Mouse (Mus musculus): Measurements from ENCODE around the gene Adcy6.

Adcy6 gene

DNA sequence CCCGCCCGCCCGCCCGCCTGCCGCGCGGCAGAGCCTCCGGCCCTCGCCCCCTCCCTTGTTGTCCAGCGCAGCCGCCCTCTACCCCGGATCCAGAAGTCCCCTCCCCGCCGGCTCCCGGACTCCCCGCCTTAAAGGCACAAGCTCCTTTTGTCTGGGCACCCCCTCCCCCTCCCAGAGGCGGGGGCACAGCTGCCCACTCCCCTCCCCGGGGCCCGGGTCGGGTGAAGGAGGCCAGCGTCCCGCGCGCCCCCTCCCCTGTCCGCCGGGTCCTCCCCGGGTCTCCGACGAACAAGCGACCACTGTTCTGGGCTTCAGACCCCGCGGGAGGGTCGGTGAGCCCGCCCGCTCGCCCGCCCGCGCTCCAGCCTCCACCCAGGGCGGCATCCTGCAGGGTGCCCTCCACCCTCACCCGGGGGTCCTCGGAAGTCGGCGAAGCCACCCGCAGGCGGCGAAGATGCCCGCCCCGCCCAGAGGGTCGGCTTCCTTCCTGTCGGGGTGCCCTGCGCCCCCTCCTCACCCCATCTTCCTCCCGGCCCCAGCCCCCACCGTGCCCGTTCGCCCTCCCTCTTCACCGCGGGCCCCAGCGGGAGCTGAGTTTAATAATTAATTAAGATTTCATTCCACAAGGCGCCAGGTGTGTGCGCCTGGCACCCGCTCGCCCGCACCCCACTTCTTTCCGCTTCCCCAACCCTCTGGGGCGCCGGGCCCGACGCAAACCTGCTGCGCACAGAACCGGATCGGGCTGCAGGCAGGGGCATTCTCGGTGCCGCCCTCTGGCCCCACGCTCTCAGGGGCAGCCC is at the start of gene Adcy6:
Gene Adcy6, minus strand, starts transcription at position 746 of the 800 bp plus-strand sequence.
- peak; percentile 74 to 78 for DNase-seq

DNA sequence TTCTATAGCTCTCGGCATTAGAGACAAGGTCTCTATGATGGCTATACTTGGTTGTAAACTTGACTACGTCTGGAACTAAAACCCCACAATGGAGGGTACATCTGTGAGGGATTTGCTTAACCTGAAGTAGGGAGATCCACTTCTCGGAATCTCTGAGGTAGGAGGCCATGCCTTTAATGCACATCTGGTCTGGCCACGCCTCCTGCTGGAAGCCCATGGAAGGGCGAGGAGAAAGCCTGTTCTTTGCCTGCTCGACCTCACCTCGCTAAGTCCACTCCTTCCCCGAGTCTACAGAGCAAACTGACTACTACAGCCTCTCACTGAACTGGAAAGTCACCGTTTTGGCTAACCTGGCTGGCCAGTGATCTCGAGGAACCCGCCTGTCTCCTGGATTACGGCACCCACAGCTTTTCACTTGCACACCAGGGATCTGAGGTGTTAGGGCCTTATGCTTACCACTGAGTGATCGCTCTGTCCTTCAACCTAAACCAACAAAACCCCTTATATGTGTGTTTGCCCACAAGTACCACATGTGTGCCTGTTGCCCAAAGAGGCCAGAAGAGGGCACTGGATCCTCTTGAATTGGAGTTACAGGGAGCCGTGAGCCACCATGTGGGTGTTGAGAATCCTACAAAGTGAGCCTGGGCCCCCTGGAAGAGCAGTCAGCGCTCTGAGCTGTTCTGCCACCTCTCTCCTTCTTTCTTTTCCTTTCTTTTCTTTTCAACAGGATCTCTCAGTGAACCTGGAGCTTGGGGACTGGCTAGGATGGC is 47.3 kb upstream of the Adcy6 start:
- no peak for DNase-seq

DNA sequence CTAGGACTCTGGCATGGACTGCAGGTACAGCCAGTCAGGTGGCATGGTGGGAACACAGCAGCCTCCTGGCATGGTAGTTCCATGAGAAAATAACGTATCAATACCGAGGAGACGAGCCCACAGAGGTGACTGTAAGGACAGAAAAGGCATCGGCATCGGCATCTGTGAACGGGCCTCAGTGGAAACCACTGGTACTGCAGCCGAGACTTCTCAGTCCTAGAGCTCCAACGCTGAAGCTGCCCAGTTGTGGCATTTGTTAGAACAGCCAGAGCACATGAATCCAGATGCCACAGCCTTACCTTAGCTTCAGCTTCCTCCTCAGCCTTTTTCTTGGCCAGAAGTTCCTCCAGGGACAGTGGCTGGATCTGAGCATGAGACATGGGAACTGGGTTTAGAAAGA is 42.3 kb upstream of the Adcy6 start:
- DNase-seq = no peak

DNA sequence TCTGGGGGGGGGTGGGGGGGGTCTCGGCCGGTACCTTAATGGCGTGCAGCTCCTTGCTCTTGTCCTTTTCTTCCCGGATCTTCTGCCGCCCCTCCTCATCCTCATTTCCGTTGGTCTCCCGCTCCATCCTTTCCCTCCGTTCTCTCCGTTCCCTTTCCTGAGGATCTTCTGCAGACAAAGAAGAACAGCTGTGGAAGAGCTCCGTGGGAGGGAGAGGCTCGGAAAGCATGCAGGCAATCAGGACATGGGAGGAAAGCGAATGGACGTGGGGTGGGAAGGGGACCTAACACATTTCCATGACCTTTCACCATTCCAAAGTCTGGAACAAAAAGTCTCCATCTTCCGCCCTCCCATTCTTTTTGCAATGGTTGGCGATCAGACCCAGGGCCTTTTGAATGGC is 41.6 kb upstream of the Adcy6 start:
- DNase-seq = no peak

DNA sequence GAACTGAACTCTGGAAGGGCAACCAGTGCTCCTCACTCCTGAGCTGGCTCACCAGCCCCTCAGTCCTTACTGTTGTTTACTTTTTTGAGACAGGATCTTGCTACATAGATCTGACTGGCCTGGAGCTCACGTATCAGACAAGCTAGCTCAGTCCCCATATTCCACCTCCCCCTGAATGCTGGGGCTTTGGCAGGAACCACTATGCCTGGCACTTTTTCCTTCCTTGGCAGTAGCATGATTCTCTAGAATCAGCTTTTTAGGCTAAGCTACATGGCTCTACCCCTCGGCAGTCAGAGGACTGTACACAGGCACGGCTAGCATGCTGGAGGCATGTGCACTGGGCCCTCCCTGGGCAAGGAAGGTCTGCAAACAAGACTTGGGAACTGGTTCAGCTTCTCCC is 38.2 kb upstream of the Adcy6 start:
- no peak for DNase-seq

DNA sequence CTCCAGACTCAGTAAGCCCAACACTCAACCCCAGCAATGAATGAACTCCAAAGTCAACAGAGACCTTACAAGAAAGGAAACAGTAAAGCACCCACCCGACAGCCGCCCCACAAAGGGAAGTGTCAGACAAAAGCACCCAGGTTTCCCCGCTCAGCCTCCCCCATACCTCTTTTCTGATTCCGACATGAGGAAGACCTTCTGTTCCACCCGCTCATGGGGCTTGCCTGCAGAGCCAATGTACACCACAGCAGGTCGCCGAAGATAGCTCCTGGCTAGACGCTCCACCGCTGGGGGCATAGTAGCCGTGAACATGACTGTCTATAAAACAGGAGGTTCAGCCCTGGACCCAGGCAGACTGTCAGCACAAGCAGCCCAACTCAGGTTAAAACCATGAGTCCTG is 37.4 kb upstream of the Adcy6 start:
- no peak for DNase-seq

DNA sequence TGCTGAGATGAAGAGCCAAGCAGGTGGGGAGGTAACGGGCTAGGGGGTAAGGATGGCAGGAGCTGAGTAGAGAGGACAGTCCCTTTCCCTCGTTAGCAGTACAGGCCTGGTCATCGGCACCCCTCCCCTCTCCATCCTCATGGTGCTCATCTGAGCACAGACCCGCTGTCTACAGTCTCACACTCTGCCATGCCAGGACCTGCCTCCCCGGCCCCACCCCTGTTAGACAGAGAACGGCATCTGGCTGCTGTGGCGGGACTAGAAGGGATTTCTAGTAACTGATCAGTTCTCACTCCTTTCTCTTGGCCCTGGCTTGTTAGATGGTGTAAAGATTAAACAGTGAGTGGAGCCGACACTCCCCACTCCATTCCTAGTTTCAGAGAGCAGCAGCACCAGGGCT is 36.9 kb upstream of the Adcy6 start:
- DNase-seq = no peak

DNA sequence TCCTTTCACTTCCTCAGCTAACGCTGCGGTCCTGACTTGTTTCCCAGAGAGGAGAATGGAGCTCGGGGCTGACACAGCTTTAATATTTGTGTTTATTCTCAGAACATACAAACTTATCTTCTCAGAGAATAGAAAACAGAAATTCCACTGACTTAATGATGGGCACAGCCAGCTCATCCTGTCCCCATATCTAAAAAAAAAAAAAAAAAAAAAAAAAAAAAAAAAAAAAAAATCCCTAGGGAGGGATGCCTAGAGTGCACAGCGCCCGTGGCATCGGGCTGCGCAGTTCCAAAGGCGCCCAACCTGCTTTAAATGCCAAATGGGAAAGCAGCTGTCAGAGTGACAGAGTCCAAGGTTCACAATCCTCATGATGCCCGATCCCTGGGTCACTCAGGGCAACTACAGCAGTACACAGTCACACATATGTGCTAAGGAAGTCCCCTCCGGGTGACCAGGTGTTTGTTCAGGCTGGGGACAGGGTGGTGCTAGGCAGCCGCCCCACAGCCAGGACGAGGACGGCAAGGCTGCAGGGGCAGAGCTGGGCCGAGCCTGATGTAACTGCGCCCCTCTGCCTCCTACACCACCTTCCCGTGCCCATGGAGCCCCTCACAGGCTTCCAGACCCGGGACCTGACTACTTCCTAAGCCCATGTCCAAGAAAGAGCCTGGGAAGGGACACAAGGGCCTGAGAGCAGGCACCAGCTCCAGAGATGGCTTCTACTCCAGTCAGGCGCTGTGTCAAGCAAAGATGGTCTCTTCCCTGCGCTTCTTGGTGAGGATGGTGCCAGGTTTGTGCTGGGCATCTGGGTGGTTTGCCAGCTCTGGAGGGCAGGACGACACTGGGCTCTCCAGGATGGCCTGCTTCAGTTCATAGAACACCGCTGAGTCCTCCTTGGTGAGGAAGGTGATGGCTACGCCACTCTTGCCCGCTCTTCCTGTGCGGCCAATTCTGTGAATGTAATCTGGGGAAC is 35.5 kb upstream of the Adcy6 start:
- no peak for DNase-seq

DNA sequence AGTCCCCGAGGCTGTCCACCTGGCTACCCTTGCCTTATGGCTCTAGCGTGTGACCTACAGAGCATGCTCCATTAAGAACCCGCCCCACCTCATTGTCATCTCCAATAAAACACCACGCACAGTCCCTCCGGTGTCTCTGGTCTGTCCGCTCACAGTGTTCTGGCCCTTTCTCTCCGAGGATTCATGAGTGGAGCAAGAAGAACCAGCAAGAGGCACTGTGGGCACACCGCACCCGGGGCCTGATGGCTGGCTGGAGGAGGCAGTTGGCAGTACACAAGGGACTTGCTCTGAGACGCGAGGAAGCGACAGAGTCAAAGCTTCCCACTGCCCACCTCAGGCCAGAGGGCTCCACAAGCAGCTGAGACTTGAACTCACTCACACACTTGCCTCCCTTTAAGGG is 34.5 kb upstream of the Adcy6 start:
- no peak for DNase-seq

DNA sequence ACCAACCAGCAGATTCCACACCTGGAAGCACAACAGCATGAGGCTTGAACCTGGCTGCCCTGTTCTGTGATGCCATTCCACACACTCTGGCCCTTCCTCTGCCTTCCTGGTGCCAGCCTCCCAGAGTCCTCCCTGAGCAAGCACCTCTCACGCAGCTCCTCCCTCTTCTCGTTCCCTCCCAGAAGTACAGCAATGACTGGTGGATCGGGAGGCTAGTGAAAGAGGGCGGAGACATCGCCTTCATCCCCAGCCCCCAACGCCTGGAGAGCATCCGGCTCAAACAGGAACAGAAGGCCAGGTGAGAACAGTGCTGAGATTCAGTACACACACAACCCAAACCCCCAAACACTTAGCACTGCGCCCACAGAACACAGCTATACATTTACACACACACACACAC is 30.3 kb upstream of the Adcy6 start:
- no peak for DNase-seq

DNA sequence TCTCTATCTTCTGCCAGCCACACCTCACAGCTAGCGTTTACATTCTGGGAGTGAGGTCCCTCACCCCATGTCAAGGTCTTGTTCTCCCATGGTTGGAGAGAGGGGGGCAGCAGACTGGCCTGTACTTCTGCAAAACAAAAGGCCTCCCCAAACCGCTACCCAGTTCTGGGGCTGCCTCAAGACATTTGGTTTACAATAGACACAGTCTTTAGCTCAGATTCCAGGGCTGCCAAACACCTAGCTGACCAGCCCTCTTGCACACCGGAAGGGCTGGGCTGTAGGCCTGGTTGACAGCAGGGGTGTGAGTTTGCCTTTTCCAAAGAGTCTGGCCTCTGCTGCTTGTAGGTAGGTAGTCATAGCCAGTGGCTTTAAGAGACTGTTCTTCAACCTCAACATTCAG is 27.3 kb upstream of the Adcy6 start:
- no peak for DNase-seq

DNA sequence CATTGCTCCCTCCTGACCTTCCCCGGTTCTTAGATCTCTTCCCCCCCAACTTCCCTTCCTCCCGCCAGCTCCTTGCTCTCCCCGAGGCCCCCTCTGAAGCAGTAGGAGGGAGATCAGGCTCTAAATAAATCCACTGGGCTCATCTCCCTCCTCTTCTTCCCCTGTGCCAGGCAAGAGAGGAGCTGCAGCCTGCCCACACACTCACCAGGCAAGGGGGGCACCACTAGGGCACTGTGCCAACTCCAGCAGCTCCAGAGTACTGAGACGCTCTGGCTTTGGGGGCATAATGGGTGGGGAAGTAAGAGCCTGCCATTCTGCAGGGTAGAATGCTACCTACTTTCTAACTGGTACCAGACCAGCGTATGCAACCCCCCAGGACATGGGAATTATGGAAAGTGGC is 26.6 kb upstream of the Adcy6 start:
- no peak for DNase-seq

DNA sequence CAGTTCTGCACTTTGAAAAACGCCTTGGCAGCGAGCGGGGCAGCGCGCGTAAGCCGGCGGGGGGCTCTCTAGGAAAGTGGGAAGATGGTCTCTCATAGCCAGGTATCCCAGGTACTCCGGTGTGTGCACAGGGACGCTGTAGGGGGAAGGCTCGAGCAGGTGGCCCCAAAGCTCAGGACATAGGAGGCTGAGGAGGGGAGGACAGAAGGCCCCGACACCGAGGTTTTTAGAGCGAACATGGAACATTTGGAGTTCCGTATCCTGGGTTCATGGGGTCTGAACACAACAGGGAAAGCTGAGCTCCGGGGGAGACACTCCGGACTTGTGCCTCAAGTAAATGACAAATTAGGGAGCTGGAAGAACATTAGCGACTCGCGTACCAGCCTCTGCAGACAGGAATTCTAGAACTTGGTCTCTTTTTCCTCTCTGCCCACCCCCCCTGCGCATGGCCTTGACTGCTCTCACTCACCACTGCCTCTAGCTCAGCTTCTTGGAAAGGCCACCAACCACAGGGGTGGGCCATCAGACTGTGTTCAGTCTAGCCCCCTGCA is 25.5 kb upstream of the Adcy6 start:
- DNase-seq = no peak

DNA sequence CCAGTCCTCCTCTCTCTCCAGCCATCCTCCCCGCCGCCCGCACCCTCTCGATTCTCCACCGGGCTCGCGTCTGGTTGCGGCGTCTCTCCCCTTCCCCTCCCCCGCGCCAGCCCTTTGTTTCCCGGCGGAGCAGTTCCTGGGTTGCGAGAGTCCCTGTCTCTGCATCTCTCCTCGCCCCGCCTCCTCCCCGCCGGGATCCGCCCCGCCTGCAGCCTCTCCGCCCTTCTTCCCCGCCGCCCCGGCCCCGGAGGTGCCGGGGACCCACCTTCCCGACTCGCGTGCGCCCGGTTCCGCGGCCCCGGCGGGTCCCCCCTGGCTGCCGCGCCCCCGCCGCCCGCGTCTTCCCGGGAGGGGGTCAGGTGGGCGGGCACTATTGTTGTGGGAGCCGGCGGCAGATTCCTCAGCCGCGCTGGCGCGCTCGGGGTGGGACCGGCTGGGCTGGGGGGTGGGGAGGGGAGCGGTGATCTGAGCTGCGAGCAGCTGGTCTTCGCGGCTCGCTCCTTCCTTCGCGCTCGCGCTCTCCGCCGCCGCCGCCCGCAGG is 24.7 kb upstream of the Adcy6 start:
- DNase-seq = peak; percentile 75 to 79

DNA sequence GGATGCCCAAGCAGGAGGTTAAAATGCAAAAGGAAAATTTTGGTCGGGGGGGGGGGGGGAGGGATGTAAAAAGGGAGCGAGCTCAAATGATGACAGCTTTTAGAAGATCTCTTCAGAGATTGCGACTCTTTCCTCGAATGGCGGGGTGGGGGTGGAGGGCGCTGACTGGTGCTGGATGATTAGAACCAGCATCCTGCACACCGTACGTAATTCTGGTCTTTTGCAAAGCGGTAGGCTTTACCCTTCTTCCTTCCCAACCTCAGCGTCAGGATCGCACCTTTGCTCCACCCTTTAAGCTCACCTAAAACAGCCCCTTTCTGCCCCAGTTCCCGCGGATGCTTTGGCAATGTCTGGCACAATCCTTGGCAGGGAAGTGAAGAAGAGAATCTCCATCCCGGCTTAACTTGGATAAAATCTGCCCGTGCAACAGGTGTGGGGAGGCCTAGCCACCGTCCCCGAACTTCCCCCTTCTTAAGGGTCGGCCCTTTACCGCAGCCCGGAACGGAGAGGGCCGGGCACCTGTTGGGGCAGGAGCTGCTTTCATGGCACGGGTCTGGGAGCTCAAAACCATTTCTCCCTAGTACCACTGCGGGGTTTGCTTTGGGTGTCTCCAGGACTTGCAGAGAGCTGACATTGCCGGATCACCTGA is 24.1 kb upstream of the Adcy6 start:
- no peak for DNase-seq

DNA sequence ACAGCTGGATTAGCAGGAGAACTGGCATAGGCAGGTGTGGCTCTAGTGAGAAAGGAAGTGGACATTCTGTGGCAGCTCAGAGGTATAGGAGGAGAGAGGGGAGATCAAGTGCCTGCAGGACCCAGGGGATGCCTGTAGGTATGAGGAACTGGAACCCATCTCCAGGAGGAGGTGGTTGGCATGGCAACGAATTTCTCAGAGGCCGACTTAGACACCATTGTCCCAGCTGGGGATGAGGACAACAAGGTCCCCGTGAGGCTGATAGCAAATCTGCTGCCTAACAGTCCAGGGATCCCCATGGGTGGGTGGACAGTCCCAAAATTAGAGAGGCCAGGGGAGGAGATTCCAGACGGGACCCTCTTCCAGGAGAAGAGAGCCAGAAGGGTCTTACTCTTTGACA is 23.0 kb upstream of the Adcy6 start:
- DNase-seq = no peak

DNA sequence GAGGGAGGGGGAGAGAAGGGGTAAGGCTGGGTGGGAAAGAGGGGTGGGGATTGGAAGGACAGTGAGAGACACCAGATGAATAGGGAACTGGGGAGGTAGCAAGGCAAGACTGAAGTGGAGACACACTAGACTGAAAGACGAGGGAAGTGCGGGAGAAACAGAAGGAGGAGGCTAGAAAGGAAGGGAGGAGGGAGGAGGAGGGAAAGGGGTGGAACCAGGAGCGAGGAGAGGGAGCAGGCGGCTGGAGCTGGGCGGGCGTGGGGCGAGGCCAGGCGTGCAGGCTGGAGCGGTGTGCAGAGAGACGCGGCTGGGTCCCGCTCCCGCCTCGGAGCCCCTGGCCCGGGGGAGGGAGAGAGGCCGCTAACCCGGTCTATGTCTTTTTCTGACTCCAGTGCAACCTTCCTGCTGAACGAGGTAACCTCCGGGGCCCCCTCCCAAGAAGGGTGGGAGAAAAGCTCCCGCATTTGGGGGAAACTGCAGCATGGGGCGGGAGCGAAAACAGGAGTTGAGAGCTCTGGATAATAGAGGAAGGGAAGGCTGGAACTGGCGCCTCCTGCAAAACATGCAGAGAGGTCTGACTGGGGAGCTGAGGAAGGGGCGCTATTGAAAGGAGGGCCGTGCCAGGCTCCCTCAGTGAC is 22.4 kb upstream of the Adcy6 start:
- no peak for DNase-seq

DNA sequence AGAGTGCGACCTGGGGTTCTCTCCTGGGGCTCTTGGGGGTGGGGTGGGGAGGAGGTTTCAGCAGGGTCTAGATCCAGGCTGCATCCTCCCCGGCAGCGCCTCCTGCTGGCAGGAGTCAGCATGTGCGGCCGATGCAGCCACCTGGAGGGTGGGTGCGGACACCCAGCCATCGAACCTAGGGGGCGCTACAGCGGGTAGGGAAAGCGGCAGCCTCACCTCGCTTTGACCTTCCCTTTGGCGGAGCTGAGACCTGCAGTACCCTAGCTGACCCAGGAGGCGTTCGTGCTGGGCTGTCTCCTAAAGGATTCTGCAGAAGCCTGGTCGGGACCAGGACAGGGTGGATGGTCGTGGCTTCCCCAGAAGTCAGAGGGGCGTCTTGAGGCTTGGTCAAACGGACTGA is 21.6 kb upstream of the Adcy6 start:
- DNase-seq = peak; percentile 58 to 60

DNA sequence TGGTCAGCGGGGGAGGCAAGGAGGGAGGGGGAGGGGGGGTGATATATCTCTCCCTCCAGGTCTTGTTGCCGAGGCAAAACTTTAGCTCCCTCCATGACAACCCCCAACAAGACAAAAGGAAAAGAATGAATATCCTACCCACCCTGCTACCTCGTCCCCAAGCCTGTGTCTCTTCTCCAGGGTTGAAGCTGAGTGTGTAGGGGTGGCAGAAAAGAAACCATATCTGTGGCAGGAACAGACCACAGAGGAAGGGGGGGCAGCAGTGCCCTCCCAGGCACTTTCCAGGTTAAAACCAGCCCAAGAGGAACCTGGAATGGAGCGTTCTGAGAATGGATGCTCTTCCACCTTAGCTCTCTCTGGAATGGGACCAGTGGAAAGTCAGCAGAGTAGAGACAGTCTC is 20.7 kb upstream of the Adcy6 start, which contains the start of gene Cacnb3:
Gene Cacnb3, plus strand, starts transcription at position 301 of the 400 bp plus-strand sequence.
- DNase-seq = no peak

DNA sequence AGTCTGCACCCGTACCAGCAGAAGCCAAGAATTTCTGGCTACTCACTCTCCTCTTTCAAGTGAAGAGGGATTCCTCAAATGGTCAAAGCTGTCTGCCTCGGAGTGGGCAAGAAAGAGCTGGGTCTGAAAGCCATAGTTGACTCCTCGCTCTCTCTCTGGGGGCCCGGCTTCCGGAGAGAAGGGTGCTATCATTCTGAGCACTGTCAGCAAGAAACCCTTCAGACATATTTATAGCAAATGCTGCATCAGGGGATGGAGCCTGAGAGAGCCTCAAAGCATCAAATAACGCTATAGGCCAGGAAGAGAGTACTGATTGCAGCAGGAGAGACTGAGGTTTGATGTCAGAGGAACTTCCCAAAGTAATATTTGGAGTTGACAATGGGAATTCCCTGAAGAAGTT is 19.6 kb upstream of the Adcy6 start:
- DNase-seq = no peak

DNA sequence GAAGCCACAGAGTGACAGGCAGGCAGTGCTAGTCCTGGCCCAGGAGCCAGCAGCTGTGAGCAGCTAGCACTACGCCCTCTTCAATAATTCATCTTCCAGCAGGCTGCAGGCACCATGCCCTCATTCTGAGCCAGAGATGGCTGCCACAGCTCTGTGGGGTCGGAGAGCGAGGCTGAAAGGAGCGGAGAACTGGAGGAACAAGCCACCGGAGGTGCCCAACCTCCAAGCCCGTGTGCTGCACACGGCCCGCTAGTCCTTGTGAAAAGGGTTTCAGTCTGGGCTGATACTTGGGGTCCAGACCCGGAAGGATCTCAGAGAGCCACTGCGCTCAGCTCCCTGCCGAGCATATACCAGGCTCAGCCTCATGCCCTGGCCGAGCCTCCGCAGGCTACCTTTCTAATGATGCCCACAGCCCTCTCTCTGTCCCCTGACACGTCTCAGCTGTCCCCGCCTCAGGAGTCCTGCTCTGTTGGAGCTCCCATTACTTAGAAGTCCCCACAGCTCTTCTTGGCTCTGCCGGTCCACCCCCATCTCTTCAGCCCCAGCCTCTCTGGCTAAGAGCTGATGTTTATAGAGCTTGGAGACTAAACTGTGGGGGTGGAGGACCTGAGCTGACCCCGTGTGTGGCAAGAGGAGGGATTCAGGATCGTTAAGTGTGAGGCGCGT is 18.8 kb upstream of the Adcy6 start:
- no peak for DNase-seq

Data from thymus, adult 18-20 months (tissue).